Mouse (Mus musculus): ENCODE data around the gene Gm128.
"Not testable (repeated sequence)": the region's sequence is repeated elsewhere in the genome, so short reads cannot be mapped to it uniquely, and the experiment has no call there.

Gm128 gene

GRCm38 (mm10) chr3:95230495-95231297 lies 10.7 kb downstream of the Gm128 start:
- DNase-seq (ENCODE audit: inconsistent ontology term) = no peak

- peak; percentile 87 for DNase-seq (ENCODE audit: inconsistent ontology term)
Measured at GRCm38 (mm10) chr3:95229781-95230494, 11.5 kb downstream of the Gm128 start.

- DNase-seq (ENCODE audit: inconsistent ontology term) = peak; percentile 42
Measured at GRCm38 (mm10) chr3:95228894-95229780, 12.3 kb downstream of the Gm128 start.

- peak; percentile 88 for DNase-seq (ENCODE audit: inconsistent ontology term)
Measured at GRCm38 (mm10) chr3:95228148-95228893, 13.1 kb downstream of the Gm128 start, which contains the start of gene Cdc42se1. Cdc42se1 (plus strand) TSS chr3:95228732.

- peak; percentile 26 for DNase-seq (ENCODE audit: inconsistent ontology term)
Measured at GRCm38 (mm10) chr3:95227214-95227613, 14.2 kb downstream of the Gm128 start.

GRCm38 (mm10) chr3:95224295-95224694 lies 17.1 kb downstream of the Gm128 start:
- DNase-seq (ENCODE audit: inconsistent ontology term) = peak; percentile 29

- DNase-seq (ENCODE audit: inconsistent ontology term) = no peak
Measured at GRCm38 (mm10) chr3:95223041-95223440, 18.4 kb downstream of the Gm128 start.

GRCm38 (mm10) chr3:95218466-95219137 lies 22.8 kb downstream of the Gm128 start:
- no peak for DNase-seq (ENCODE audit: inconsistent ontology term)

- DNase-seq (ENCODE audit: inconsistent ontology term) = peak; percentile 97
Measured at GRCm38 (mm10) chr3:95217255-95218134, 23.9 kb downstream of the Gm128 start, which contains the start of gene Gabpb2. Gabpb2 (minus strand) TSS chr3:95217916.

- no peak for DNase-seq (ENCODE audit: inconsistent ontology term)
Measured at GRCm38 (mm10) chr3:95216655-95217254, 24.6 kb downstream of the Gm128 start.

- no peak for DNase-seq (ENCODE audit: inconsistent ontology term)
Measured at GRCm38 (mm10) chr3:95213609-95213975, 27.8 kb downstream of the Gm128 start.

GRCm38 (mm10) chr3:95212889-95213608 lies 28.3 kb downstream of the Gm128 start:
- not testable (repeated sequence) for DNase-seq (ENCODE audit: inconsistent ontology term)

GRCm38 (mm10) chr3:95210585-95210984 lies 30.8 kb downstream of the Gm128 start:
- no peak for DNase-seq (ENCODE audit: inconsistent ontology term)

GRCm38 (mm10) chr3:95208286-95208685 lies 33.1 kb downstream of the Gm128 start:
- DNase-seq (ENCODE audit: inconsistent ontology term) = no peak

- no peak for DNase-seq (ENCODE audit: inconsistent ontology term)
Measured at GRCm38 (mm10) chr3:95203880-95204279, 37.5 kb downstream of the Gm128 start.

GRCm38 (mm10) chr3:95200562-95200961 lies 40.8 kb downstream of the Gm128 start:
- DNase-seq (ENCODE audit: inconsistent ontology term) = no peak

- peak; percentile 9 for DNase-seq (ENCODE audit: inconsistent ontology term)
Measured at GRCm38 (mm10) chr3:95200132-95200531, 41.3 kb downstream of the Gm128 start.

- DNase-seq (ENCODE audit: inconsistent ontology term) = no peak
Measured at GRCm38 (mm10) chr3:95199101-95199500, 42.3 kb downstream of the Gm128 start.
